Mouse (Mus musculus) layer of hippocampus, postnatal 10 days (tissue): ENCODE data around the gene Klhl3. TPM values are rescaled to one million over a fixed set of nuclear protein-coding genes. Genes with fewer than 3 reads are reported as not detected.

ENCODE experiments used
- DNase-seq, 2 experiments: peaks; one replicate each; pipeline ENCODE4 v3.0.0; 2021; ENCODE audit warnings: low spot score in 2 of 2
- microRNA-seq, 2 experiments: library from miRNA; unstranded; fragments of <30 nt; microRNA quantifications; one replicate each; pipeline ENCODE4 v1.2.0; 2021
- total RNA-seq, 2 experiments: library from RNA; stranded (reverse); gene quantifications; 2 replicates each; pipeline ENCODE4 v1.2.3; 2021

The Klhl3 gene
- total RNA-seq, 2 experiments from 2014 or later: 25.0 to 27.8 TPM

- DNase-seq: no peak
Measured at GRCm38 (mm10) chr13:57977721-57978120, 135.7 kb downstream of the Klhl3 start.

- no peak for DNase-seq
Measured at GRCm38 (mm10) chr13:57965658-57966057, 147.7 kb downstream of the Klhl3 start.

GRCm38 (mm10) chr13:57960254-57960653 lies 153.1 kb downstream of the Klhl3 start:
- DNase-seq: no peak

GRCm38 (mm10) chr13:57959806-57960205 lies 153.6 kb downstream of the Klhl3 start:
- DNase-seq: no peak

Small RNAs within 50 kb of the gene (microRNA-seq; reads per million reads assigned to microRNA genes)
- 1,570 to 2,105 reads per million in 2 experiments for gene Mir874

Other genes with a start within 250 kb of the Klhl3 start
- 100 to 1,000 TPM; 204 to 220 TPM for gene Spock1, start 205.3 kb downstream of the Klhl3 start, total RNA-seq
- gene Hnrnpa0, start 15.0 kb upstream of the Klhl3 start, total RNA-seq: 100 to 1,000 TPM; 170 to 173 TPM
- 10 to 100 TPM; 29.2 to 33.3 TPM for gene Idnk, start 44.1 kb upstream of the Klhl3 start, total RNA-seq
- gene Ubqln1, start 102.1 kb upstream of the Klhl3 start, total RNA-seq: 100 to 1,000 TPM; 129 to 135 TPM
- gene Gkap1, start 162.1 kb upstream of the Klhl3 start, total RNA-seq: 10 to 100 TPM; 24.3 to 24.6 TPM
- gene Kif27, start 245.5 kb upstream of the Klhl3 start, total RNA-seq: 1 to 10 TPM; 4.0 to 4.6 TPM